Mouse (Mus musculus) ES-E14 (cell line): ENCODE measurements around the gene Aig1. TPM values are rescaled to one million over a fixed set of nuclear protein-coding genes. Genes with fewer than 3 reads are reported as not detected.
A peak's percentile ranks its signal among the peaks of the same experiment; 100 is the strongest.

ENCODE experiments used
- DNase-seq: peaks from one replicate; pipeline ENCODE4 v3.0.0-alpha.2; 2013; ENCODE audit warnings: low read depth, low spot score
- H3K27ac ChIP-seq: 2 replicates; pipeline ENCODE4 v1.5.1; 2012; ENCODE audit warnings: low read depth, mild to moderate bottlenecking, low read length, moderate library complexity, mixed read lengths; ENCODE audit not compliant: poor library complexity, insufficient read depth, severe bottlenecking
- H3K36me3 ChIP-seq: 2 replicates; pipeline ENCODE4 v1.6.1; 2012; ENCODE audit warnings: mild to moderate bottlenecking, low read length, moderate library complexity, mixed read lengths; ENCODE audit not compliant: control insufficient read depth, poor library complexity, insufficient read depth, severe bottlenecking
- H3K4me1 ChIP-seq, 2 experiments: fragments of 150-350 bp in 1 of 2; sonication (generic) in 1 of 2; 2 replicates each; pipeline ENCODE4 v1.6.1; 2012; ENCODE audit warnings: low read length in 2 of 2, mild to moderate bottlenecking in 1 of 2, mixed read lengths in 1 of 2; ENCODE audit not compliant: control insufficient read depth in 2 of 2, insufficient read depth in 2 of 2, poor library complexity in 1 of 2
- H3K4me3 ChIP-seq, 2 experiments: fragments of 150-350 bp in 1 of 2; sonication (generic) in 1 of 2; 2 replicates each; pipeline ENCODE4 v1.5.1; 2012; ENCODE audit warnings: low read length in 2 of 2, low read depth in 1 of 2, mild to moderate bottlenecking in 1 of 2, mixed read lengths in 1 of 2; ENCODE audit not compliant: insufficient read depth in 1 of 2, poor library complexity in 1 of 2, severe bottlenecking in 1 of 2
- H3K9ac ChIP-seq: 2 replicates; pipeline ENCODE4 v1.6.1; 2012; ENCODE audit warnings: low read depth, mild to moderate bottlenecking, low read length, mixed read lengths; ENCODE audit not compliant: poor library complexity, insufficient read depth, severe bottlenecking
- H3K9me3 ChIP-seq: fragments of 150-350 bp; sonication (generic); 2 replicates; pipeline ENCODE4 v1.6.1; 2012; ENCODE audit warnings: low read depth, mild to moderate bottlenecking, low read length; ENCODE audit not compliant: control insufficient read depth, insufficient read depth
- CHD2 ChIP-seq: IDR thresholded peaks from 2 replicates; pipeline ENCODE4 v1.6.1; 2014; ENCODE audit warnings: mild to moderate bottlenecking, low read depth, low read length, inconsistent platforms
- HCFC1 ChIP-seq: IDR thresholded peaks from 2 replicates; pipeline ENCODE4 v1.6.1; 2012; ENCODE audit warnings: low read length, inconsistent platforms, borderline replicate concordance; ENCODE audit not compliant: insufficient read depth
- MAFK ChIP-seq: IDR thresholded peaks from 2 replicates; pipeline ENCODE4 v1.6.1; 2014; ENCODE audit warnings: mild to moderate bottlenecking, low read depth, low read length, inconsistent platforms; ENCODE audit not compliant: insufficient read depth
- ZC3H11A ChIP-seq: IDR thresholded peaks from 2 replicates; pipeline ENCODE4 v1.6.1; 2012; ENCODE audit warnings: low read depth, mild to moderate bottlenecking, inconsistent platforms, low read length, borderline replicate concordance
- ZNF384 ChIP-seq: IDR thresholded peaks from 2 replicates; pipeline ENCODE4 v1.6.1; 2012; ENCODE audit warnings: low read depth, low read length, inconsistent platforms
- in situ Hi-C, 2 experiments: fragments of 600-800 bp; cut with MboI; formaldehyde crosslinking; loops; one replicate each; pipeline ENCODE4 v1.15.1; 2025; ENCODE audit warnings: low sequenced_read_pairs in 2 of 2, inconsistent platforms in 1 of 2; ENCODE audit not compliant: unreplicated experiment in 2 of 2
- total RNA-seq: library from RNA; depleted of rRNA; stranded (reverse); fragments of 300-350 nt; gene quantifications from 2 replicates; pipeline ENCODE4 v1.2.3, GENCODE M21; 2012

The Aig1 gene
- total RNA-seq, 1 experiment, result 10.1 TPM

DNA sequence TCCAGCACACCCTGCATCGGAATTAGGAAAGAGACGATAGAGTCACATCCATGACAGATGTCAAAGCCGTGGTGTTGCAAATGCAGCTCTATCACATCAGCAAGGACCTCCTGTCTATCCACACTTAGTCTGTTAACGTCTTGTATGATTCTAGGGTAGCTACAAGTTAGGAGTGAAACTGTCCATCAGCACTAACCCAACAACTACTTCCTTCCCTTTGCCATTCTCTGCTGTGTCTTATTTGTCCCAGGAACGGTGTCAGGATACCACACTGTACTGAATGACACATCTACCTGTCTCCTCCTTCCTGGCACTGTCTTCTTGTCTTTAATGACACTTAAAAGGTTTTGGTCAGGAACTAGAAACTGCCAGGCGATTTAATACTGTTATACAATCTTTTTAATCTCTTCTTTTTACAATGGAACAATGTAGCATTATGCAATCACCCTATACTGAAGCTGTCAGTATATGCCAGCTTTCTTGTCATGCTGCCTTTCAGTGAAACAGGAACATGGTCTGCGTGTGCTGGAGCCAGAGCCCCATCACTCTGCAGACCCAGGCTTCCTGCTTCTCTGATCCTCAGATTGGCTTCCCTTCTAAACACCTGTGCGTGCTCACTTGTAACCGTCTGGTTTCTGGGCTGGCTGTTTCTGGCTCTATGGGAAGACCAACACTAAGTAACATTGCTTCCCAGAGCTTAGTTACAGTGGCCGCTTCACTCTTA, 214.9 kb downstream of the Aig1 start:
- DNase-seq, result no peak
- in situ Hi-C loops, result no loop called here
- Histone ChIP-seq H3K4me3 (no peak overlapping the region), H3K9me3 (no peaks in the 10 kb centered on the region), H3K4me1 (no peaks in the 10 kb centered on the region), H3K27ac (no peak overlapping the region), H3K9ac (no peak overlapping the region), H3K36me3 (no peaks in the 10 kb centered on the region)
- TF ChIP-seq ZNF384, result no peak
- TF ChIP-seq MAFK, result no peak
- TF ChIP-seq HCFC1, result no peak
- no peak for TF ChIP-seq CHD2
- no peak for TF ChIP-seq ZC3H11A

DNA sequence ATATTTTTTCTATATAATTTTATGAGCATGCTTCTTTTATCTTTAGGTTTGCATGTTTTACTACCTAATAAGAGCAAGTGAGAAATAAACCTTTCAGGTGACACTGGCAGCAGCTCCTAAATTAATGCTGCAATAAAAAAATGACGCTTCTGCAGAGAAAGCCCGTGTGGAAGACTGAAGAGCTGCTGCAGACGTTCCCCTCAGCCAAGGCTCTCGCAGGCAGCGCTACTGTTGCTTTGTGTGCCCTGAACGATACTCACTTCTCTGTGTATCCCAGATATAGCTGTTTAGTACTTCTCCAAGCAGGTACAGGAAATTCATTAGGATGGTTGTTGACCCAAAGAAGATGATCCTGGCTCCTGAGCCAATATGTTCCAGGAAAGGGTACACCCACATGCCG, 215.5 kb downstream of the Aig1 start:
- TF ChIP-seq ZNF384, result no peak
- TF ChIP-seq HCFC1, result no peak
- TF ChIP-seq MAFK, result no peak
- H3K27ac ChIP-seq, result no peak overlapping the region
- in situ Hi-C loops, result no loop called here
- no peaks in the 10 kb centered on the region for H3K9me3 ChIP-seq
- H3K4me1 ChIP-seq, result no peaks in the 10 kb centered on the region
- H3K9ac ChIP-seq, result no peak overlapping the region
- no peak overlapping the region for H3K4me3 ChIP-seq
- DNase-seq, result no peak
- no peaks in the 10 kb centered on the region for H3K36me3 ChIP-seq

DNA sequence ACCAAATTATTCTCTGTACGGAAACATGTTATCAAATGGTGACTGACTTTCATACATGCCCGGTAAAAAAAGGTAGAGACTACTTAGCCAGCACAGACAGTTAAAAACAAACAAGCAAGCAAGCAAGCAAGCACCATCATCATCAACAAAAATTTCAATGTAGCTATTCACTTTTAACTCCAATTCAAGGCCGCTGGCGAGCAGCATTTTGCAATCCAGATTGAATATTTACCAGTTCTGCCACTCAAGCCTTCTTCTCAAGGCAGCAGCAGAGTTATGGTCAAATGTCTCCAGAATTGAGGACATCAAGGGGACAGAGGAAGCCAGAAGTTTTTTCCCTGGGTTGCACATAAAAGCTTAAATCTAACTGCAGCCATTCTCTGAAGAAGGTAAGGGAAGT, 216.7 kb downstream of the Aig1 start:
- TF ChIP-seq MAFK (no peak), ZNF384 (no peak), ZC3H11A (no peak), CHD2 (no peak), HCFC1 (no peak)
- no peaks in the 10 kb centered on the region for H3K4me1 ChIP-seq
- in situ Hi-C loops, result no loop called here
- no peak overlapping the region for H3K4me3 ChIP-seq
- no peak overlapping the region for H3K27ac ChIP-seq
- DNase-seq, result no peak
- no peaks in the 10 kb centered on the region for H3K9me3 ChIP-seq
- no peak overlapping the region for H3K9ac ChIP-seq
- no peaks in the 10 kb centered on the region for H3K36me3 ChIP-seq

DNA sequence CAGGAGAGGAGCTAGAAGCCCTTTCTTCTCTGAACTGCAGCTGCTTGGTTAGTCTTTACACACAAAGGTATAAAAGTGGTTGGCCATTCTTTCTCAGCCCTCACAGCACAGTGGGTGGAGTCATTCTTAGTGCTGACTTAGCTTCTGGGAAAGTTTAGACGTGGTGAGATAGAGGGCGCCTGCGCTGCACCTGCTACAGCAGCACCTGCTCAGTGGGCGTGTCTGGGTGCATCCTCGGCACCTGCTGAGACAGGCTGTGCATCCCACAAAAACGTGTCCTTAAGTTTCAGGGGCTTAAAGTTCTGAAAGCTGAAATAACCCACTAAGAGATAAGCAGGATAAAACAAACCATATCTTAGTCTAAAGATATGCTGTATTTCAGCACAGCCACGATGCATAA, 227.0 kb downstream of the Aig1 start:
- H3K4me3 ChIP-seq, result no peak overlapping the region
- H3K9ac ChIP-seq, result no peak overlapping the region
- TF ChIP-seq MAFK, result peak; percentile 66; the same call in 1 of the 2 replicates
- no peak for TF ChIP-seq CHD2
- no peaks in the 10 kb centered on the region for H3K4me1 ChIP-seq
- in situ Hi-C loops, result no loop called here
- peak; percentile 24 for DNase-seq
- H3K27ac ChIP-seq, result no peak overlapping the region
- H3K9me3 ChIP-seq, result no peaks in the 10 kb centered on the region
- H3K36me3 ChIP-seq, result no peaks in the 10 kb centered on the region

DNA sequence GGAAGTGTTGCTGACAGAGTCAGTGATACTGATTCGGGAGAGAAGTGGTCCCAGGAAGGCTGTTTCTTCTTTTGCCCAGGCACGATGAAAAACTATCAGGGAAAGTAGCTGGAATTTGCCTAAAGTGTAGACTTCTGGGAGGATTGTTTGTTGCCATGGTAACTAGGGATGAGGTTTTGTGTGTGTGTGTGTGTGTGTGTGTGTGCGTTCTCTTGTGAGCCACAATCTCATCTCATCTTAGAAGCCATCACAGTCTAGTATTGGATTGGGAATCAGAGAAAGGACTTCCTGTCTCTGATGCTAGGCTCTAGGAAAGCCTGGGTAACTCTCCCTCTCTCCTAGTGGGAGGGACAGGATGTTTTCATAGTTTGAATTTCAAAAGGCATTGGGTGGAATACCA, 237.0 kb downstream of the Aig1 start:
- Histone ChIP-seq H3K4me3 (no peak overlapping the region), H3K9me3 (no peaks in the 10 kb centered on the region), H3K36me3 (no peaks in the 10 kb centered on the region), H3K27ac (no peak overlapping the region), H3K4me1 (no peaks in the 10 kb centered on the region), H3K9ac (no peak overlapping the region)
- in situ Hi-C loops, result no loop called here
- TF ChIP-seq MAFK (no peak), ZC3H11A (no peak), HCFC1 (no peak), CHD2 (no peak), ZNF384 (no peak)
- no peak for DNase-seq
